ENCODE assay signal across 8 mouse cellular contexts in the genomic region with DNA sequence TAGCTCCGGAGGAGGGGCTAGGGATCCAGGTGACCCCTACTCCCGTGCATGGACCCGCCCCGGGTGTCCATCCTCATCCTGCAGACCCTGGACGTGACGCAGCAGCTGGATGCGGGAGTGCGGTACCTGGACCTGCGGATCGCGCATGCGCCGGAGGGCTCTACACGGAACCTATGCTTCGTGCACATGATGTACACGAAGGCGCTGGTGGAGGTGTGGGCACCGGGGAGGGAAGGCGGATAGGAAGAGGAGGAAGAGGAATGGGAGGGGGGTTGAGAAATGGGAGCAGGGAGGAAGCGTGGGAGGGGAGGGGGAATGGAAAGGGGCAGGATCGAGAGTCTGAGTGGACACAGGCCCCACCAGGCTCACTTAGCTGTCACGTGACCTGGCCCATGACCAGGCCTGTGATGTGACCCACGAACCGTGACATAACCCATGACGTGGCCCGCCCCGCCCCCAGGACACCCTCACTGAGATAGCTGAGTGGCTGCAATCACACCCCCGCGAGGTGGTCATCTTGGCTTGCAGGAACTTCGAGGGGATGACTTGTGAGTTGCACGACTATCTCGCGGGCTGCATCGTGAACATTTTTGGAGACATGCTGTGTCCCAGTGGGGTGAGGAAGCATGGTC. TPM values are rescaled to one million over a fixed set of nuclear protein-coding genes. Genes with fewer than 3 reads are reported as not detected.
DNase-seq lines count a peak whose midpoint lies in the region; ATAC-seq and TF ChIP-seq lines count a peak whose summit lies in the region.

No protein-coding gene starts in this region.

- peak overlapping the region; percentile 62 for H3K4me2 ChIP-seq in heart, postnatal 0 days (ENCODE audit: low read depth, low read length)
- peak overlapping the region; percentile 70 for H3K4me2 ChIP-seq in liver, postnatal 0 days (ENCODE audit: low read depth, low read length)

- DNase-seq in 3134 (ENCODE audit: extremely low read depth, insufficient read length, low spot score) (peak; percentile 23), MEL (ENCODE audit: low read depth, low spot score) (no peak)
- peak; percentile 31 for DNase-seq in embryo, embryonic 10.5 days (ENCODE audit: low spot score)
- no peak for DNase-seq in heart, postnatal 0 days (ENCODE audit: low spot score)
- peak in 1 of 2 experiments; percentile 65 for DNase-seq in layer of hippocampus, adult 2 months (ENCODE audit: low spot score in 2 of 2)
- peak; percentile 57 for DNase-seq in liver, postnatal 0 days
- DNase-seq in retina, embryonic 14.5 days (ENCODE audit: low spot score): peak; percentile 35

- peaks cover 11% of the 10 kb centered on the region for H3K79me2 ChIP-seq in MEL (ENCODE audit: control insufficient read depth, insufficient read depth, low read length, poor library complexity)

- H3K27me3 ChIP-seq in MEL (ENCODE audit: control insufficient read depth in 1 of 2, insufficient read depth in 2 of 2, low read length in 2 of 2): no peaks in the 10 kb centered on the region
- H3K27me3 ChIP-seq in heart, postnatal 0 days (ENCODE audit: control insufficient read depth, insufficient read depth, low read length): 0 out of 2 replicates have a peak, but pooled peaks cover 7% of the 10 kb centered on the region
- no peaks in the 10 kb centered on the region; the same call in 1 of the 2 replicates for H3K27me3 ChIP-seq in liver, postnatal 0 days (ENCODE audit: insufficient read depth, low read length)

- no peak overlapping the region for H3K9ac ChIP-seq in MEL (ENCODE audit: control insufficient read depth, low read depth, low read length, poor library complexity, severe bottlenecking)
- no peak overlapping the region for H3K9ac ChIP-seq in heart, postnatal 0 days (replicated peaks; ENCODE audit: low read depth, low read length)
- H3K9ac ChIP-seq in liver, postnatal 0 days (replicated peaks): no peak overlapping the region

- TF ChIP-seq CTCF in MEL (IDR thresholded peaks at IDR 0.05 in 2 of 3, conservative IDR thresholded peaks at IDR 0.05 in 1 of 3; ENCODE audit: control insufficient read depth in 1 of 3, insufficient read depth in 1 of 3, low read depth in 2 of 3, low read length in 3 of 3, poor library complexity in 1 of 3, severe bottlenecking in 1 of 3): no peak
- no peak for TF ChIP-seq CTCF in heart, postnatal 0 days (IDR thresholded peaks at IDR 0.05; ENCODE audit: low read depth)
- no peak for TF ChIP-seq CTCF in layer of hippocampus, adult 2 months (conservative IDR thresholded peaks at IDR 0.05)
- no peak for TF ChIP-seq CTCF in liver, postnatal 0 days (IDR thresholded peaks at IDR 0.05; ENCODE audit: low read depth)

- TF ChIP-seq RAD21 in MEL (IDR thresholded peaks at IDR 0.05; ENCODE audit: low read depth, low read length): no peak

- no peak overlapping the region for H3K27ac ChIP-seq in MEL (ENCODE audit: control insufficient read depth, low read depth, low read length)
- no peak overlapping the region for H3K27ac ChIP-seq in heart, postnatal 0 days (ENCODE audit: low read depth)
- H3K27ac ChIP-seq in layer of hippocampus, adult 2 months: peak overlapping the region; percentile 78
- no peak overlapping the region for H3K27ac ChIP-seq in liver, postnatal 0 days (ENCODE audit: low read depth)

- H3K36me3 ChIP-seq in MEL (ENCODE audit: control insufficient read depth in 1 of 2, insufficient read depth in 2 of 2, low read length in 2 of 2): peaks cover 0 to under 1% of the 10 kb centered on the region in 2 experiments; a peak in 2 of 4 replicates
- peaks cover 38% of the 10 kb centered on the region for H3K36me3 ChIP-seq in heart, postnatal 0 days (replicated peaks; ENCODE audit: control insufficient read depth, insufficient read depth, low read length)
- H3K36me3 ChIP-seq in liver, postnatal 0 days (replicated peaks; ENCODE audit: insufficient read depth, low read length): peaks cover 32% of the 10 kb centered on the region

- TF ChIP-seq EP300 in MEL (IDR thresholded peaks at IDR 0.05; ENCODE audit: low read depth in 1 of 2, low read length in 2 of 2): no peak
- TF ChIP-seq EP300 in heart, postnatal 0 days (IDR thresholded peaks at IDR 0.05; ENCODE audit: low read depth): no peak
- TF ChIP-seq EP300 in liver, postnatal 0 days (IDR thresholded peaks at IDR 0.05; ENCODE audit: low read depth): no peak

- H3K4me1 ChIP-seq in MEL (ENCODE audit: control insufficient read depth in 1 of 2, insufficient read depth in 2 of 2, low read length in 2 of 2): peaks cover 0 to 4% of the 10 kb centered on the region in 2 experiments; a peak in 2 of 4 replicates
- peaks cover 26% of the 10 kb centered on the region for H3K4me1 ChIP-seq in heart, postnatal 0 days (ENCODE audit: control insufficient read depth, insufficient read depth)
- peaks cover 24% of the 10 kb centered on the region for H3K4me1 ChIP-seq in liver, postnatal 0 days (ENCODE audit: insufficient read depth)

- WGBS in heart, postnatal 0 days: 11% methylated on average over 34 of the region's 34 CpGs
- WGBS in liver, postnatal 0 days (ENCODE audit: insufficient replicate concordance): 12% methylated on average over 33 of the region's 34 CpGs

- no peaks in the 10 kb centered on the region for H3K9me3 ChIP-seq in MEL (replicated peaks; ENCODE audit: insufficient read depth, low read length)
- H3K9me3 ChIP-seq in heart, postnatal 0 days (replicated peaks; ENCODE audit: control insufficient read depth, low read length): no peaks in the 10 kb centered on the region
- H3K9me3 ChIP-seq in liver, postnatal 0 days (ENCODE audit: low read length): no peaks in the 10 kb centered on the region

- ATAC-seq in heart, postnatal 0 days (ENCODE audit: insufficient read depth, low read depth): 0 out of 2 replicates have a peak, but pooled peaks have one; percentile 11
- ATAC-seq in liver, postnatal 0 days: peak; percentile 16; the same call in 1 of the 2 replicates
- ATAC-seq in monocyte, adult 5-6 weeks (replicated peaks; ENCODE audit: insufficient number of reproducible peaks, low FRiP score, low TSS enrichment, poor library complexity, severe bottlenecking): no peak; the same call in 1 of the 2 replicates

- peak in 1 of 2 experiments; percentile 16; a peak in 1 of 4 replicates for TF ChIP-seq POLR2A in MEL (IDR thresholded peaks at IDR 0.05; ENCODE audit: control insufficient read depth in 1 of 2, insufficient read depth in 1 of 2, low read depth in 1 of 2, low read length in 2 of 2, poor library complexity in 1 of 2)

- no peak overlapping the region for H3K4me3 ChIP-seq in MEL (ENCODE audit: control insufficient read depth in 1 of 2, insufficient read depth in 1 of 2, low read depth in 2 of 2, low read length in 2 of 2)
- H3K4me3 ChIP-seq in heart, postnatal 0 days (ENCODE audit: low read depth, low read length): peak overlapping the region; percentile 34
- H3K4me3 ChIP-seq in layer of hippocampus, adult 2 months: peak overlapping the region; percentile 55
- H3K4me3 ChIP-seq in liver, postnatal 0 days (ENCODE audit: low read depth, low read length): peak overlapping the region; percentile 34

RNA-seq across cellular contexts. Expression of a gene that starts 2.1 kb away (rescaled TPM):
- 0.46 and 0.77 TPM in 2 replicates for total RNA-seq in MEL (2012; rRNA removed)
- polyA plus RNA-seq in MEL (2012; ENCODE audit: insufficient read depth in 1 of 2, insufficient read length in 2 of 2, low read depth in 1 of 2, low replicate concordance in 2 of 2, missing spikeins in 1 of 2): 1 to 10 TPM in 1 of 2 experiments, not detected in 1; 2.5 TPM
- not detected in 2 replicates for total RNA-seq in heart, postnatal 0 days (2014; rRNA removed; ENCODE audit: low replicate concordance)
- 0.26 and 0.29 TPM in 2 replicates for polyA plus RNA-seq in heart, postnatal 0 days (2015; fragmentation: Nextera tagmentation; extraction: Ambion mirVana)
- 1 to 10 TPM; 4.4 to 4.9 TPM for total RNA-seq in layer of hippocampus, adult 2 months (2021)
- 0.32 and 0.48 TPM in 2 replicates for polyA plus RNA-seq in liver, postnatal 0 days (2015; fragmentation: Nextera tagmentation; extraction: Ambion mirVana)
- 0.10 to 2.3 TPM in 2 of 3 replicates, not detected in the other for total RNA-seq in monocyte, adult 5-6 weeks (2017)

RNA-seq across cellular contexts. Expression of a gene that starts 6.2 kb away (rescaled TPM):
- total RNA-seq in MEL (2012; rRNA removed): 39.7 and 50.2 TPM in 2 replicates
- 10 to 100 TPM in 1 of 2 experiments, not detected in 1; 59.1 TPM for polyA plus RNA-seq in MEL (2012; ENCODE audit: insufficient read depth in 1 of 2, insufficient read length in 2 of 2, low read depth in 1 of 2, low replicate concordance in 2 of 2, missing spikeins in 1 of 2)
- 29.8 and 32.3 TPM in 2 replicates for total RNA-seq in heart, postnatal 0 days (2014; rRNA removed; ENCODE audit: low replicate concordance)
- polyA plus RNA-seq in heart, postnatal 0 days (2015; fragmentation: Nextera tagmentation; extraction: Ambion mirVana): 13.9 and 14.2 TPM in 2 replicates
- 10 to 100 TPM; 77.3 to 85.6 TPM for total RNA-seq in layer of hippocampus, adult 2 months (2021)
- polyA plus RNA-seq in liver, postnatal 0 days (2015; fragmentation: Nextera tagmentation; extraction: Ambion mirVana): 7.1 and 7.4 TPM in 2 replicates
- total RNA-seq in monocyte, adult 5-6 weeks (2017): 31.9 to 41.2 TPM (median 37.7 TPM) in 3 replicates

RNA-seq across cellular contexts. Expression of a gene that starts 7.6 kb away (rescaled TPM):
- total RNA-seq in MEL (2012; rRNA removed): 1.8 and 2.2 TPM in 2 replicates
- polyA plus RNA-seq in MEL (2012; ENCODE audit: insufficient read depth in 1 of 2, insufficient read length in 2 of 2, low read depth in 1 of 2, low replicate concordance in 2 of 2, missing spikeins in 1 of 2): 10 to 100 TPM in 1 of 2 experiments, 1 to 10 TPM in 1; 2.2 to 70.9 TPM
- 2.3 TPM in 1 of 2 replicates, not detected in the other for total RNA-seq in heart, postnatal 0 days (2014; rRNA removed; ENCODE audit: low replicate concordance)
- polyA plus RNA-seq in heart, postnatal 0 days (2015; fragmentation: Nextera tagmentation; extraction: Ambion mirVana): 0.03 and 0.05 TPM in 2 replicates
- total RNA-seq in layer of hippocampus, adult 2 months (2021): under 1 TPM; 0.52 to 0.64 TPM
- 0.47 and 0.51 TPM in 2 replicates for polyA plus RNA-seq in liver, postnatal 0 days (2015; fragmentation: Nextera tagmentation; extraction: Ambion mirVana)
- total RNA-seq in monocyte, adult 5-6 weeks (2017): 0.39 to 0.76 TPM in 2 of 3 replicates, not detected in the other

RNA-seq across cellular contexts. Expression of a gene that starts 8.1 kb away (rescaled TPM):
- total RNA-seq in MEL (2012; rRNA removed): 4.0 and 5.2 TPM in 2 replicates
- 1 to 10 TPM in 1 of 2 experiments, not detected in 1; 4.7 TPM for polyA plus RNA-seq in MEL (2012; ENCODE audit: insufficient read depth in 1 of 2, insufficient read length in 2 of 2, low read depth in 1 of 2, low replicate concordance in 2 of 2, missing spikeins in 1 of 2)
- total RNA-seq in heart, postnatal 0 days (2014; rRNA removed; ENCODE audit: low replicate concordance): 0.50 and 3.3 TPM in 2 replicates
- 2.1 and 2.4 TPM in 2 replicates for polyA plus RNA-seq in heart, postnatal 0 days (2015; fragmentation: Nextera tagmentation; extraction: Ambion mirVana)
- 10 to 100 TPM; 16.1 to 16.5 TPM for total RNA-seq in layer of hippocampus, adult 2 months (2021)
- 0.76 and 0.99 TPM in 2 replicates for polyA plus RNA-seq in liver, postnatal 0 days (2015; fragmentation: Nextera tagmentation; extraction: Ambion mirVana)
- 6.8 to 11.4 TPM (median 11.3 TPM) in 3 replicates for total RNA-seq in monocyte, adult 5-6 weeks (2017)

RNA-seq across cellular contexts. Expression of a gene that starts 29.5 kb away (rescaled TPM):
- 2.9 and 3.1 TPM in 2 replicates for total RNA-seq in MEL (2012; rRNA removed)
- 100 to 1,000 TPM in 1 of 2 experiments, 1 to 10 TPM in 1; 2.2 to 259 TPM for polyA plus RNA-seq in MEL (2012; ENCODE audit: insufficient read depth in 1 of 2, insufficient read length in 2 of 2, low read depth in 1 of 2, low replicate concordance in 2 of 2, missing spikeins in 1 of 2)
- total RNA-seq in heart, postnatal 0 days (2014; rRNA removed; ENCODE audit: low replicate concordance): 0.12 TPM in 1 of 2 replicates, not detected in the other
- polyA plus RNA-seq in heart, postnatal 0 days (2015; fragmentation: Nextera tagmentation; extraction: Ambion mirVana): 1.4 and 1.8 TPM in 2 replicates
- total RNA-seq in layer of hippocampus, adult 2 months (2021): 10 to 100 TPM in 1 of 2 experiments, 1 to 10 TPM in 1; 8.7 to 12.1 TPM
- 0.62 and 1.2 TPM in 2 replicates for polyA plus RNA-seq in liver, postnatal 0 days (2015; fragmentation: Nextera tagmentation; extraction: Ambion mirVana)
- total RNA-seq in monocyte, adult 5-6 weeks (2017): 2.0 to 47.1 TPM (median 6.6 TPM) in 3 replicates

Comparison
In these comparisons a context has a peak if more than half of its experiments do, and no peak if none do; other contexts are left out.
1. DNase-seq: peak in 3134 (single experiment), embryo, embryonic 10.5 days (single experiment), liver, postnatal 0 days (single experiment) and retina, embryonic 14.5 days (single experiment); none in MEL (single experiment) and heart, postnatal 0 days (single experiment).
2. H3K4me3 ChIP-seq: peak in heart, postnatal 0 days (single experiment), layer of hippocampus, adult 2 months (single experiment) and liver, postnatal 0 days (single experiment); none in MEL (0 of 2).